Mouse (Mus musculus) embryonic facial prominence, embryonic 13.5 days (tissue): Measurements from ENCODE around the gene Nipal3. TPM values are rescaled to one million over a fixed set of nuclear protein-coding genes. Genes with fewer than 3 reads are reported as not detected.
A peak's percentile ranks its signal among the peaks of the same experiment; 100 is the strongest.

Experiments used
- ATAC-seq: fragments of 200-750 bp; cut with Nextera tagmentation; 2 replicates; pipeline ENCODE4 v1.8.0; 2017; ENCODE audit warnings: low read depth; ENCODE audit not compliant: insufficient number of reproducible peaks, insufficient read depth, low FRiP score, low TSS enrichment
- H3K27ac ChIP-seq: fragments of 300-500 bp; sonication (generic); 2 replicates; pipeline ENCODE4 v1.5.1; 2015; ENCODE audit warnings: moderate library complexity, mild to moderate bottlenecking, inconsistent platforms
- H3K27me3 ChIP-seq: fragments of 300-500 bp; sonication (generic); 2 replicates; pipeline ENCODE4 v1.6.1; 2015; ENCODE audit warnings: mild to moderate bottlenecking, inconsistent platforms
- H3K36me3 ChIP-seq: fragments of 300-500 bp; sonication (generic); 2 replicates; pipeline ENCODE4 v1.6.1; 2015; ENCODE audit warnings: mild to moderate bottlenecking, inconsistent platforms
- H3K4me1 ChIP-seq: fragments of 300-500 bp; sonication (generic); 2 replicates; pipeline ENCODE4 v1.6.1; 2015; ENCODE audit warnings: inconsistent platforms
- H3K4me2 ChIP-seq: fragments of 300-500 bp; sonication (generic); 2 replicates; pipeline ENCODE4 v1.6.1; 2015; ENCODE audit warnings: moderate library complexity, mild to moderate bottlenecking, inconsistent platforms
- H3K4me3 ChIP-seq: fragments of 300-500 bp; sonication (generic); 2 replicates; pipeline ENCODE4 v1.5.1; 2015; ENCODE audit warnings: mild to moderate bottlenecking, inconsistent platforms
- H3K9ac ChIP-seq: fragments of 300-500 bp; sonication (generic); 2 replicates; pipeline ENCODE4 v1.6.1; 2015; ENCODE audit warnings: mild to moderate bottlenecking, inconsistent platforms
- H3K9me3 ChIP-seq: fragments of 300-500 bp; sonication (generic); 2 replicates; pipeline ENCODE4 v1.6.1; 2016; ENCODE audit warnings: inconsistent platforms
- WGBS: fragments of 180-500 bp; shearing (Covaris S2); methylation state at CpG from one replicate; pipeline ENCODE4 v1.1.7; 2015; ENCODE audit warnings: mixed read lengths; 5-methylcytosine and 5-hydroxymethylcytosine counted together
- polyA plus RNA-seq: library from polyadenylated mRNA; unstranded; fragments of >200 nt; fragmentation: Nextera tagmentation; extraction: Ambion mirVana; gene quantifications from 2 replicates; pipeline ENCODE4 v1.2.1, GENCODE M21; 2015

Nipal3 gene
- polyA plus RNA-seq, 1 experiment from 2014 or later = 2.3 TPM

DNA sequence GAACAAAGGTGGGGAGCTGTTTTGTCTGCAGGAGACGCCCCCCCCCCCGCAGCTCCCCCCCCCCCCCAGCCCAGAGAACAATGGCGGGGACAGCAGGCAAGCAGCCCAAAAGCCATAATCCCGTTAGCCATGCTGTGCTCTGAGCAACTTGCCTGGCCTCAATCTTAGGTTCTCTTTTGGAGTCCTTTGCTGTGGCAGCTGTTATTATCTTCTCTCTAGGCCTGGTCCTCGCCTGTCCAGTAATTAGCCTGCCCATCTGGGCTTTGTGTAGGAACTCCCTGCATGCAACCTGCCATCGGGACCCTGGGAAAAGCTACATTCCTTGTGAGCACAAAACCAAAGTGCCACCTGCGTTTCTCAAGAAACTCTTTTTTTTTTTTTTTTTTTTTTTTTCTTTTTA, 29.1 kb upstream of the Nipal3 start:
- ATAC-seq = no peak
- Histone ChIP-seq H3K9me3 (no peaks in the 10 kb centered on the region), H3K4me2 (no peak overlapping the region), H3K9ac (no peak overlapping the region), H3K27ac (no peak overlapping the region), H3K4me3 (no peak overlapping the region), H3K36me3 (no peaks in the 10 kb centered on the region), H3K4me1 (peaks cover 34% of the 10 kb centered on the region), H3K27me3 (peaks cover 25% of the 10 kb centered on the region)
- 5% methylated on average over 6 of the region's 7 CpGs for WGBS

DNA sequence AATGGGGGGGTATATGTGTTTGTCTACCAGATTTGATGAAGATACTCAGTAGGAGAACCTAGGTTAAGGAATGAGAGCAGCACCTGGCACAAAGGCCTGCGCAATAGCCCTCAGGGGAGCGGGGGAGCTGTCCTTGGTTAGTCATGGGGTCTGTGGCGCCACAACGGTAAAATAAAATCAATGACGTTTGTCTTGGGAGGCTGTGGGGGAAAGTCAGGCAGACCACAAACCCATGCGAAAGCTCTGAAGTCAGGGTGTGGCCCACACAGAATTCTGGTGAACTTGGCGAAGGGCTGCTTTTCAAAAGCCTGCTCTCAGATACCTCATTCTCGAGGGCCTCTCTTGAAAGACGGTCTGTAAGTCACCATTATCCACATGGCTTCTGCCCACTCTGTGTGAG, 25.6 kb upstream of the Nipal3 start:
- H3K9me3 ChIP-seq = no peaks in the 10 kb centered on the region
- peaks cover 13% of the 10 kb centered on the region for H3K27me3 ChIP-seq
- no peak overlapping the region for H3K4me2 ChIP-seq
- no peak for ATAC-seq
- no peak overlapping the region for H3K4me3 ChIP-seq
- H3K27ac ChIP-seq = no peak overlapping the region
- 62% methylated on average over 9 of the region's 9 CpGs for WGBS
- H3K9ac ChIP-seq = no peak overlapping the region
- no peaks in the 10 kb centered on the region for H3K36me3 ChIP-seq
- peaks cover 20% of the 10 kb centered on the region for H3K4me1 ChIP-seq

DNA sequence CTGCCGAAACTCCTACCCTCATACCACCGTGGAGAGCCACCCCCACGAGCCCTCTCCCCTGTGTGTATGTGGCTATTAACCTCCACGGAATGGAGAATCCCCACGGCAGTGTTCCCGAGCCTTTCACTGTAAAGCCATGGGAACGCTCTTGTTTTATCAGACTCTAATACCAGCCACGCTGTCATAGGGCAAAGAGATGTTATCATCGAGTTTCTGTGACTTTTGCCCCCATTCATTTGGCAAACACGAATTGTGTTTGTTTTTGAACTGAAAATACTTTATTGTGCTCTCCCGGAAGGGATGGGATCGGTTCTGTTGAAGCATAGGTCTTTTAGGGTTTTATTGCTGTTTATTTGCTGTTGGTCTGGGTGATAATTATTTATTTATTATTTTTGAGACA, 23.3 kb upstream of the Nipal3 start:
- Histone ChIP-seq H3K27ac (no peak overlapping the region), H3K36me3 (no peaks in the 10 kb centered on the region), H3K9ac (no peak overlapping the region), H3K9me3 (no peaks in the 10 kb centered on the region), H3K4me1 (peaks cover 13% of the 10 kb centered on the region), H3K4me2 (no peak overlapping the region), H3K4me3 (no peak overlapping the region), H3K27me3 (no peaks in the 10 kb centered on the region)
- WGBS = 84% methylated on average over 12 of the region's 12 CpGs
- ATAC-seq = no peak

DNA sequence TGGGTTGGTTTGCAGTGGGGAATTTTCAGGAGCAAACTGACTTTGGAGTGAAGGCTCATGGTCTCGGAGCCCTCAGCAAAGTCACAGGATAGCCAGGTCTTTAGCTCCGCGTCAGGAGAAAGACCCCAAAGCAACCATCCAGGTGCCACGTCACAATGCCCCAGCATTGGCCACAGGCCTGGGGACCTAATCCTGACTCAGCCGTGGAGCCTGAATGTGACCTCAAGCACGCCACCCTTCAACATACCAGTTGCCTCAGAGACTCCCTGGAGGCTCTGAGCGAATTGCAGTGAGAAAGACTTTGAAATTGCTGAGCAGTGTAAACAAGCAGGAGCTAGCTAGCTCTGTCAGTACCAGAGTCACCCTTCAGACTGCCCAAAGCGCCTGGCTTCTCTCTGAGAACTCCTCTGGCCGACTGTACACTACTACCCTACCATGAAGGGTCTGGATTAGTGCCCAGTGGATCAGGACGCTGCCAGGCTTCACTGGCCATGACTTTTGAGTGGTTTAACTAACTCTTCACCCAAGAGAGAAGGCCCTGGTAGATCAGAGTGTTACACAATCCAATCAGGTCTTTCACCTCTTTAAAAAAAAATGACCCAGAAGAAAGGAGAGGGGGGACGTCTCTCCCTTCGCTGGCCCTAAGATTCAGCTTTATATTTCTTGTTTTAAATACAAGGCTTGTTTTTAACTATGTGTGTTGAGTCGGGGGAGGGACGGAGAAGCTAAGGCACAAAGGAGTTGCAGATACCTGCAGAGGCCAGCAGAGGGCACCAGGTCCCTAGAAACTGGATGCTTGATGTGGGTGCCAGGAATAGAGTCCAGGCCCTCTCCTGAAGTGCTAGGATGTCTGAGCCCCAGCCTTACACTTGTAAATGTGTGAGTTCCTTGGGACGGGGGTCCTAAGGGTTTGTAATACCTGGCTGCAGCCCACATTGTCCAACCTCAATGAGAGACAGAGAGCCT, 21.8 kb upstream of the Nipal3 start:
- Histone ChIP-seq H3K4me3 (no peak overlapping the region), H3K4me1 (peaks cover 16% of the 10 kb centered on the region), H3K9me3 (no peaks in the 10 kb centered on the region), H3K9ac (no peak overlapping the region), H3K27ac (no peak overlapping the region; the same call in 1 of the 2 replicates), H3K36me3 (no peaks in the 10 kb centered on the region), H3K4me2 (no peak overlapping the region), H3K27me3 (no peaks in the 10 kb centered on the region; the same call in 1 of the 2 replicates)
- 52% methylated on average over 15 of the region's 15 CpGs for WGBS
- no peak for ATAC-seq

DNA sequence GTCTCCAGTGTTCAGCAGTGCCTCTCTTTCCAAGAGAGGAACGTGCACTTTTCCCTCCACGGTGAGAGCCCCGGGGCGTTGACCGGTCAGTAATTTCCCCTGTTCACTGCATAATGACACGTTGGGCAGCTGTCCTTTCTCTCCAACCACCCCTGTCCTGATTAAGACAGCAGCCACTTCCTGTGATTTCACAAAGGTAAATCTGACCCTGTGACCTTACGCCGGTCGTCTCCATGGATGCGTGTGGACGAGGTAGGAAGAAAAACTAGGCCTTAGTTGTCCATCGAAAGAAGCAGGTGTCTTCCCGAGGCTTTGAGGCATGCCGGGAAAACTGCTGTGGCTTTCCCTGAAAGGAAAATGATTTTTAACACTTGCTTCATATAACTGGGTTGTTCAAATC, 20.1 kb upstream of the Nipal3 start:
- Histone ChIP-seq H3K27me3 (no peaks in the 10 kb centered on the region; the same call in 1 of the 2 replicates), H3K9me3 (no peaks in the 10 kb centered on the region), H3K4me3 (no peak overlapping the region), H3K9ac (no peak overlapping the region), H3K4me1 (peaks cover 11% of the 10 kb centered on the region), H3K27ac (no peak overlapping the region), H3K36me3 (no peaks in the 10 kb centered on the region), H3K4me2 (no peak overlapping the region)
- WGBS = 53% methylated on average over 14 of the region's 14 CpGs
- ATAC-seq = no peak

DNA sequence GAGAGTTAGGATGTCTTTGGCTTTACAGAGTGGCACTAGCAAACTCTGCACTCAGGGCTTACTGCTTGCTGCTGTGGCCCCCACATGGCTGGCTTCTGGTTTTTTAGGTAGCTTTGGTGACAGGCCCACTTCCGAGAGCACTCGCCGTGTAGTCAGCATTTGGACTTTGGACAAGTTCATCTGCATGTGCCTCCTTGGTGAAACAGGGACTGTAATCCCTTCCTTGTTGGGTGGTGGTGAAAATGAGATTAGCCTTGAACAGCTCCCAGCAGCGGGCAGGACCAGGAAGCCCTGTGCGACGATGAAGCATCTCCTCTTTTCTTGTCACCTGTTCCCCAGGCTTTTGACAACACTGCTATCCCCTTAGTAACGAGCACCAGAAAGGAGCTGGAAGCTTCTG, 19.0 kb upstream of the Nipal3 start:
- Histone ChIP-seq H3K27me3 (no peaks in the 10 kb centered on the region; the same call in 1 of the 2 replicates), H3K36me3 (no peaks in the 10 kb centered on the region), H3K4me2 (no peak overlapping the region), H3K4me3 (no peak overlapping the region), H3K9ac (no peak overlapping the region), H3K9me3 (no peaks in the 10 kb centered on the region), H3K27ac (no peak overlapping the region), H3K4me1 (peaks cover 16% of the 10 kb centered on the region)
- 79% methylated on average over 7 of the region's 7 CpGs for WGBS
- no peak for ATAC-seq

DNA sequence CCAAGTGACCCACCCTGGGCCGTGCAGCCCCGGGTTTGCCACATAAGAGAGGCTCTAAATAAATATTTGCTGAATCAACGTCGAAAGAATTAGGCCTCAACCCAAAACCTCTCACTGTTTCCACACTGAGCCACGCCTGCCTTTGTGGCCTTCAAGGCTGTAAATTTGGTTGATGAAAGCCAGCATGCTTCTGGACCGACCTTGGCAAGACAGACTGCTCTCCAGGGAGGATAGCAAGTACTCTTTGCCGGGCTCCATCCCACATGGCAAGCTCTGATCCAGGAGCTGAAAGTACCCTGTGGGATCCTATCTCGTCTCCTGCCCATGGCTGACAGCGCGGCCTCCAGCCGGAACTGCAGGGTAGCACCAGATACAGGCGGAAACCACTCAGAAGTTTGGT, 14.7 kb upstream of the Nipal3 start:
- 59% methylated on average over 12 of the region's 12 CpGs for WGBS
- H3K27me3 ChIP-seq = no peaks in the 10 kb centered on the region; the same call in 1 of the 2 replicates
- no peak overlapping the region for H3K4me2 ChIP-seq
- no peak for ATAC-seq
- no peaks in the 10 kb centered on the region for H3K36me3 ChIP-seq
- H3K27ac ChIP-seq = no peak overlapping the region
- peaks cover 20% of the 10 kb centered on the region for H3K4me1 ChIP-seq
- H3K9me3 ChIP-seq = no peaks in the 10 kb centered on the region
- 0 out of 2 replicates have a peak overlapping the region, but pooled peaks have one; percentile 44 for H3K9ac ChIP-seq
- H3K4me3 ChIP-seq = no peak overlapping the region

DNA sequence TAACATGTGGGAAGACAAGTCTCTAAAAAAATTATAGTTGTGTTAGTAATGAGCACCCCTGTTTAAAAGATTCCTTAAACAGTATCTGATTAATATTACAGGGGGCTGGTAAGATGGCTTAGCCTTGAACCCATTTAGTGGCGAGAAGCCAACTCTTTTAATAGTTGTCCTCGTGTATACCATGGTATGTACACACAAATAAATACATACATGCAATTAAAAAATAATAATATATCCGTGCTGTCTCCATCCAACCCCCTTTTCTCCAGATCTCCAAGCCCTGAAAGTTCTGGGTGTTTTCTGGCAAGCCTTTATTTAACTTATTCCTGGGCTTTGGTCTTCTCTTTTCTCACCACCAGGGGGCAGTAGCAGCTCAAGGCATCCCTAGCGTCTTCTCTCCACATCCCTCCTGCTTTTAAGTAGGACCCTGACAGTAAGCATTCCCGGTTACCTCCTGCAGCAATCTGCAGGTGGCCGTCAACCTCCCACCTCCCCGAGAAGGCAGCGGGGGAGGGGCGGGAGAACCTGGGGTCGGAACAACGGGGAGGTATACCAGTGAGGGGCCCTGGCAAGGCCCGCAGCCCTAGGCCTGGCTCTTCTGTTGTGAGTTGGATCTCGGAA, 13.7 kb upstream of the Nipal3 start:
- ATAC-seq = no peak
- 17% methylated on average over 13 of the region's 13 CpGs for WGBS
- Histone ChIP-seq H3K9ac (peak overlapping the region; percentile 60), H3K4me2 (peak overlapping the region; percentile 53), H3K36me3 (no peaks in the 10 kb centered on the region), H3K27ac (no peak overlapping the region), H3K27me3 (no peaks in the 10 kb centered on the region; the same call in 1 of the 2 replicates), H3K4me1 (peaks cover 17% of the 10 kb centered on the region), H3K9me3 (no peaks in the 10 kb centered on the region), H3K4me3 (0 out of 2 replicates have a peak overlapping the region, but pooled peaks have one; percentile 12)

DNA sequence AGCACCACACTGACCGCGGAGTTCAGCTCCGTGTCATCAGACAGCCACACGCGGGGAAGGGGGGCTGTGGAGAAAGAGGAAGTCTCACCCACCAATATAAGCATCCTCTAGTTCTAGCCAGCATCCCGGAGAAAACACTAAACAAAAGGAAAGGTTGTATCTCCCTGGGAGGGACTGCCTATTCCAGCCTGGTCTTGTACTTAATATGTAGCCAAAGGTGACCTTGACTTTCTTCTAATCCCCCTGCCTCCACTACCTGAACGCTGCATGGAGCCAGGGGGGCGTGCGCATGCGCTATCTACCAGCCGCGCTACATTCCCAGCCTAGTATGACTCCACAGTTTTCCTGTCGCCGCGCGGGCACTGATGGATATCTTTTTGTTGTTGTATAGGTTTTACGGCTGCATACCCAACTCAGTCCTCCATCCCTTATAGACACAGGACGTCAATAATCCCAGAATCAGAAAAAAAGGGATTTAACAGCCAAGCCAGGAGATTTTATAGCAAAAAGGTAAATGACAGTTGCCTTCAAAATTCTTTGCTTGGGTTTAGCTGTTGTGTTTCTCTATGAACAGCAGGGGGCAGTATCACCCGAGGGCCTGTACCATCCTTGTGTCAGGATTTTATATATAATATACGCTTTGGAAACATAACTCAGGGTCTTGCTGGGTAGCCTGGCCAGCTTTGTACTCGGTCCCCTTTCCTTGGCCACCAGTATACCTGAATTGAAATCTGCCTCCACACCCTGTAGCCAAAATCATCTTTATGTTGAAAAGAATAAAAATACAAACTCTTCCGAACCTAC, 12.9 kb upstream of the Nipal3 start:
- 13% methylated on average over 22 of the region's 22 CpGs for WGBS
- ATAC-seq = no peak

DNA sequence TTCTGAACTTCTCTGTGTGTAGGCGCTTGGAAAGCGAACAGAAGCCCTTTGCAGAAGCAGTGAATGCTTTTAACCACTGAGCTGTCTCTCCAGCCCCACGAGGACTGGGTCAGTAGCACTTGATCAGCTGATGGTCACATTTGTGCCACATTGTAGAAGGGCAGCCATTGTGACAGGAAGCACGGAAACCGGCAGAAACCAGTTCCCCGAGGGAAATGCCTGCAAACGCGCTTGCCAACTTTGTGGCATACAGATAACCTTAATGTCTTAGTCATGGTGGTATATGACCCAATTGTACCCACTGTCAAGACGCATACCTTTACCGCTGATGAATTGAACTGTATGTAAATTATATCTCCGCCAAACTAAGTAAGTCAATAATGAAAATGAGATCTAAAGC, 11.0 kb upstream of the Nipal3 start:
- WGBS = 72% methylated on average over 11 of the region's 11 CpGs
- no peak for ATAC-seq

More for the DNA sequence above, 12.9 kb upstream of the Nipal3 start:
- no peaks in the 10 kb centered on the region; the same call in 1 of the 2 replicates for H3K27me3 ChIP-seq
- H3K9me3 ChIP-seq = no peaks in the 10 kb centered on the region
- no peak overlapping the region for H3K27ac ChIP-seq
- no peaks in the 10 kb centered on the region for H3K36me3 ChIP-seq
- H3K4me3 ChIP-seq = peak overlapping the region; percentile 26
- peaks cover 17% of the 10 kb centered on the region for H3K4me1 ChIP-seq
- peak overlapping the region; percentile 46; the same call in 1 of the 2 replicates for H3K9ac ChIP-seq
- peak overlapping the region; percentile 57 for H3K4me2 ChIP-seq

DNA sequence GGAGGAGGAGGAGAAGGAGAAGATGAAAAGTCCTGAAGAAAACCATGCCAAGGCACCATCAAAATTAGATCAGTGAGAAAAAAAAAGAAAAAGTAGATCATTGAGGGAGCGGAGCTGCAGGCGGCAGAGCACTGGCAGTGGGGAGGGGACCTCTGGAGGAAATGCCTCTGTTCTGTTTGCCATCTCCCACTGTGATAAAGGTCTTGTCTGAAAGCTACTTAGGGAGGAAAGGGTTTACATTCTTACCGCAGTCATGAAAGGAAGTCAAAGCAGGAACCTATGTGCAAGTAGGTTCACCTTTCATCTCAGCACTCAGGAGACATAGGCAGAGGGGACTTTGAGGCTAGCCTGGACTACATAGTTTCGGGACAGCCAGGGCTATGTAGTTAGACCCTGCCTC, 6.7 kb upstream of the Nipal3 start:
- no peak overlapping the region for H3K9ac ChIP-seq
- H3K9me3 ChIP-seq = no peaks in the 10 kb centered on the region; the same call in 1 of the 2 replicates
- no peaks in the 10 kb centered on the region for H3K36me3 ChIP-seq
- no peak for ATAC-seq
- no peak overlapping the region for H3K4me2 ChIP-seq
- no peaks in the 10 kb centered on the region for H3K27me3 ChIP-seq
- WGBS = 58% methylated on average over 4 of the region's 4 CpGs
- H3K27ac ChIP-seq = no peak overlapping the region
- H3K4me3 ChIP-seq = no peak overlapping the region
- H3K4me1 ChIP-seq = no peaks in the 10 kb centered on the region

More for the DNA sequence above, 11.0 kb upstream of the Nipal3 start:
- Histone ChIP-seq H3K9ac (no peak overlapping the region), H3K9me3 (no peaks in the 10 kb centered on the region; the same call in 1 of the 2 replicates), H3K4me1 (peaks cover 14% of the 10 kb centered on the region), H3K27ac (no peak overlapping the region), H3K27me3 (no peaks in the 10 kb centered on the region), H3K4me3 (no peak overlapping the region), H3K4me2 (no peak overlapping the region), H3K36me3 (no peaks in the 10 kb centered on the region)
